Mouse (Mus musculus) gastrocnemius, postnatal 25 days (tissue): ENCODE data around the gene Tns3. TPM values are rescaled to one million over a fixed set of nuclear protein-coding genes. Genes with fewer than 3 reads are reported as not detected.
A peak's percentile ranks its signal among the peaks of the same experiment; 100 is the strongest.

Experiments
- DNase-seq: peaks from one replicate; pipeline ENCODE4 v3.0.0; 2022
- total RNA-seq, 2 experiments: library from RNA; stranded (reverse); gene quantifications; 1 replicate in 1 of 2; 2 replicates in 1 of 2; pipeline ENCODE4 v1.2.3; 2021

Gene Tns3
- total RNA-seq, 2 experiments from 2014 or later: 6.6 to 7.1 TPM

GRCm38 (mm10) chr11:8651448-8652035, 12.8 kb downstream of the Tns3 start:
- DNase-seq: no peak

GRCm38 (mm10) chr11:8645609-8646008, 18.7 kb downstream of the Tns3 start:
- DNase-seq: no peak

DNA sequence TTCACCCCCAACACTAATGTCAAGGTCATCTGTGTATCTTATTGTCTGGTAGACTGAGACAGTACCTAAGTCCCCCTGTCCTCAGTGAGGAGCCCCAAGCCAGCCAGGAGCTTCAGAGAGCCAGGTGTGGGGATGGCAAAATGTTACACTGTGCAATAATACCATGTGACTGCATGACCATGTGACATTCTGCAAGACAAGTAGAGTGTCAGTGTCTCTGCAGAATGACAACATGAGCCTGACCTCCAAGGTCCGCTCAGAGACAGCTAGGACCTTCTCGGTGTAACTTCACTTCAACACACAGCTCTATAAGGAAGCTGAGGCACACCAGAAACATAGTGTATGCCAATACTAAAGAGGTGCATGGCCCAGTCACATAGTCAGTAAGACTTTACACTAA, 20.1 kb downstream of the Tns3 start:
- DNase-seq: no peak

DNA sequence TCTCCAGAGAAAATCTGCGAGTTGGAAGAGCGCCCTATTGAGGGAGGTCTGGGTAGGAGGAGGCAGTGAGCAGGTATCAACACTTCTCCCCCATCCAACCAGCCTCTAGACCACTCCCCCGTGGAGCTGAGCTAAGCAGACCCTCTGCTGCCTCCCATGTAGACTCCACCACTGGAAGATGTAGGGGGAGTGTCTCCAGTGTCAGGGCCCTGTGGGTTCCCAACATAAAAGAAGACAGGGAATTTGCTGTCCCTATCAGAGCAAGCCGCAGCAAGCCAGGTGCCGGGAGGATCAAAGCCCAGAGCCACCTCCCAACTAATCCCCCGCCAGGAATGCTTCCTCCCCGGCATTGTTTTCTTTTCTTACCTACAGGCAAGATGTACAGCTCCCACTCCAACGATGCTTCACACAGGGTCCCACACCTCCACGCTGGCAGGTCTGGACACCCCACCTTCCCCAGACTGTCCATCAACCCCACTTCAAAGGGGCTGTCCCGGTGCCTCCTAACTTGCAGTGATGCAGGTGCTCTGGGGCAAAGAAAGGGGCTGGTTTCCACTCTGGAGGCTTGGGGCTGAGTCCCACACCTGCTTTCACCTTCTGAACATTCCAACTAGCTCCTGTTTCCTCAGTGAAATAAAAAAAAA, 22.6 kb downstream of the Tns3 start:
- DNase-seq: no peak

GRCm38 (mm10) chr11:8639726-8640125, 24.6 kb downstream of the Tns3 start:
- no peak for DNase-seq

DNA sequence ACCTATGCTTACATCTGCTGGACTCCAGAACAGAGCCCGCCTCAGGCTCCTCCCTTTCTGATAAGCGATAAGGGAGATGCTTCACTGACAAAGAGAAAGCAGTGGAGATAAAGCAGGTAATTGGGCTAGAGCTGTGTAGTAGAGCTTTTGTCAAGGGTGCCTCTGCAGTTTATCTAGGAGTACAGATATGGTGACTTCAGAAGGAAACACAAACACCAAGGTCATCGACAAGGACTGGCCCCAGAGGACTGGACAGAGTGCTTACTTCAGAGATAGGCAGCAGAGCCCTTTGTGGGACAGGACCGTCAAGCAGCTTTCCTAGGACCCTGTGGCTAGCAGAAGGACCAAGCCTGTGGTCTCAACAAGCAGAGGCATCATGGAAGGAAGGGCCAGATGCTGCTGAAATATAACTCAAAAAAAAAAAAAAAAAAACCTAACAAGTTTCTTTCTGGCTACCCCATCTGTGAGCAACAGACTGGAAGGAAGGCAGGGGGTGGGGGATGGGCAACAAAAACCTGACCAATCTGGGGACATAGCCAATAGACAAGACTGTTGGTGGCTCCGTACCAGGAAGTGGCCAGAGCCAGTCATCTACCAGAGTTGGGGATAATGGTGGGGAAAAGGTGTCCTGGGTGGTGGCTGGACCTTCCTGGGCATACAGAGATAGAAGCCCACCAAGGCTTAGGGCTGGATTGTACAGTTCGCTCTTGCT, 25.2 kb downstream of the Tns3 start:
- DNase-seq: no peak

- DNase-seq: no peak
Observed at GRCm38 (mm10) chr11:8637469-8638447, 26.6 kb downstream of the Tns3 start.

- DNase-seq: no peak
Observed at GRCm38 (mm10) chr11:8636680-8637079, 27.7 kb downstream of the Tns3 start.

DNA sequence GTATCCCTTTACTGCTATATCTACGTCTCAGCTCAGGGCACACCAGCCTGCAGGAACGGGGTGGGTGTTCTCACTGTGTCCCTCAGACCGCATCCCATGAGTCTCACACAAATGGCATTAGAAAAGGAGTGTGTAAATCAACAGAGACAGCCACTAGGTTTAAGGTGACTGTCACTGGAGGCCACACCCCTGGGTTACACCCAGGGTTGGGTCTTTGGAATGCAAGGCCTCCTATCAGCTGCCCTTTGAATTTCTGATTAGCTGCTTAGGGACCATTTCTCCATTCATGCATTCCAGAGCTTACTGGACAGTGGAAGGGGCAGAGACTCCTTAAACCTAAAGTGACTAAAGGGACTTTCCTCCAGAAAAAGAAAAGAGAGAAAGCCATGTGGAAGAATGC, 28.6 kb downstream of the Tns3 start:
- DNase-seq: no peak

DNA sequence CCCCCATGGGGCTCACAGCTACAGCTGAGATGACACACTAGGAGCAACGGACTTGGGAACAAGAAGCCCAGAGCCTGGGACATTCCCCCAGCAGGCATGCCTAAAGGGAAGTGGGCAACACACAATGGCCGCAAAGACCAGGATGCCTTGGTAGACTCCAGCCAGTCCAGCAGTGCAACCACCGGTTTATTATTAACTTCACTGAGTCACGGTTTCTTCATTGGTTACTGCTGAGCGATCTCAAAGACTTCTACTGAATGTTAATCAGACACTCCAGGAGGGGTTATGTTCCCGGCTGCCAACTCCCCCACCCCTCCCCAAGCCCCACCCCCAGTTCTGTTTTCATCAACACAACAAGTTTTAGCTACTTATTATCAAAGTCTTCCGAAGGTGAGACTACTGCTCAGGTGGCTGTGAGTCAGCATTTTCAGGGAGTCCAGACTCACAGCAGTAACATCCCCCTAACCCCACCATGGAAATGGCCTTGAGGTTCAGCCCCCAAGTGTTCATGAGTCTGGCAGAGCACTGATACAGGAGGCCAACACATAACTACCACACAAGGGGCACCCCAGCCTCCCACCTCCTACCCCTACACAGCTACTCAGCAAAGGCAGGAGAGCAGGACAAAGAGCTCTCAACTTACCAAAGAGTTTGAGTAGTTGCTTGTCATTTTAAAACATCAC, 29.5 kb downstream of the Tns3 start:
- DNase-seq: no peak

GRCm38 (mm10) chr11:8632163-8632562, 32.2 kb downstream of the Tns3 start:
- DNase-seq: no peak

DNA sequence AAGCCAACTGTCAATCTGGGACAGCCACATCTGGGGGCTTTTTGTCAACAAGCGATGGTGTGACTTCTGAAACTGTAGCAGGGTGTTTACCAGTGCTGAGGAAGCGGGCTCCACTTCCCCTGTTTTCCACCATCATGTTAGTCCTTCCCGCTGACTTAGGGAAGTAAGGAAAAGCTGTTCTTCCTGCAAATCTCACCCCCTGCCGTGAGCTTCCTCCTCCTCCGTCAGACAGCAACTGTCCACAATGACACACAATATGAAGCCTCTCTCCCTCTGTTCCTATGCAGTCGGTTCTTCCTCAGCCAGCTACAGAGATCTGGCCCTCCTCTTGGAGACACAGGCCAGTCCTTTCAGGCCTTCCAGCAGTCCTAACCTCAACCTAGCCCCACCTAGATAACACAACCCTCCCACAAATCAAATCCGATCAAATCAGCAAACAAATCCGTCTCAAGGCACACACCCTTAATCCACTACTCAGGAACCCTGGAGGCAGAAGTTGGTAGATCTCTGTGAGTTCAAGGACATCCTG, 34.4 kb downstream of the Tns3 start:
- no peak for DNase-seq

DNA sequence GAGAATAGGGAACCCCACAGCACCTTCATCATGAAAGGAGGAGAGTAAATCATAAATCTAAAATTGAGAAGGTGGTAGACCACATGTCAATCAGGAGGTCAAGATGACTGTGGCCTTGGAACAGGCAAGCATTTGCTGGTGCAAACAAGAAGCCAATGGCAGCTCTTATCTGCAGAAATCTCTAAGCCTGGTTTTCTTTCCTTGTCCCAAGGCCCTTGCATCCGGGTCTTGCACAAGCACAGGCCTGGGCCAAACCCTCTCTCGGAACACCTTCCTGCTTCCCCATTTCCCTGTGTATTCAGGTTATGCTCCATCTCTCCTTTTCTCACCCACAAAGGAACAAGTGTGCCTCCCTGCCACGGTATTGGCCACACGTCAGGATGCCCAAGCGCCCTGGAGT, 35.0 kb downstream of the Tns3 start:
- DNase-seq: no peak

DNA sequence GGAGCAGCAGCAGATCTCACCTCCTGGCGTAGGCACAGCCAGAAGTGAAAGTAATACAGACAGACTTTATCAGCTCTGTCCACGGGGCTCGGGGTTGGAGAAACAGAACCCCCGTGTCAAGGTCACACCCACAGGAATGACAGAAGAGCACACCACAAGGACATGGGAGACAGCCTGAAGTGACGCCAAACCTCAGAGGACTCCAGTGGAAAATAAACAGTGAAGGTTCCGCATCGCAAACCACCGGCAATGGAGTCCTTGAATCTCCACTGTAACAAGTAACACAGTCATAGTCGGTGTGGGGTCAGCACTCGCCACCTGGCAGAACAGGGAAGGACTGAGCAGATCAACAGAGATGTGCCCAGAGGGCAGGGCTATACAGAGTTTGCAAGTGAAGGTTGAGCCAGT, 35.5 kb downstream of the Tns3 start:
- DNase-seq: no peak

DNA sequence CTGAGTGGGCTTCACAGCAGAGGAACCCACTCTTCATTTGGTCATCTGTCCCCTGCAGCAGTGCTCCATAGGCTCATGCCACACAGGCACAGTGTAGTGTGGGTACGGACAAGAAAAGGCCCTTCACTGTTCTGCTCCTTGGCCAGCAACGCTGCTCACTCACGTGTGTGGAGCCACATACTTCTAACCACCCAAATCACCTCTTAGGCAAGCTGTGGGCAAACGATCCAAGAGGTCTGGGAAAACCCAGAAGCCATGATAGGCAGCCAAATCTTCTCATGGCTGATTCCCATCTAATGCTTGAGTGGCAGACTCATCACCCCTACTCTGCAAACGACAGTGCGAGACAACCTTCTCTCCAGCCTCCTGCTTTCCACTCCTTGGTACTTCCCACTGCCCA, 37.2 kb downstream of the Tns3 start:
- DNase-seq: no peak

GRCm38 (mm10) chr11:8626715-8627114, 37.6 kb downstream of the Tns3 start:
- no peak for DNase-seq

DNA sequence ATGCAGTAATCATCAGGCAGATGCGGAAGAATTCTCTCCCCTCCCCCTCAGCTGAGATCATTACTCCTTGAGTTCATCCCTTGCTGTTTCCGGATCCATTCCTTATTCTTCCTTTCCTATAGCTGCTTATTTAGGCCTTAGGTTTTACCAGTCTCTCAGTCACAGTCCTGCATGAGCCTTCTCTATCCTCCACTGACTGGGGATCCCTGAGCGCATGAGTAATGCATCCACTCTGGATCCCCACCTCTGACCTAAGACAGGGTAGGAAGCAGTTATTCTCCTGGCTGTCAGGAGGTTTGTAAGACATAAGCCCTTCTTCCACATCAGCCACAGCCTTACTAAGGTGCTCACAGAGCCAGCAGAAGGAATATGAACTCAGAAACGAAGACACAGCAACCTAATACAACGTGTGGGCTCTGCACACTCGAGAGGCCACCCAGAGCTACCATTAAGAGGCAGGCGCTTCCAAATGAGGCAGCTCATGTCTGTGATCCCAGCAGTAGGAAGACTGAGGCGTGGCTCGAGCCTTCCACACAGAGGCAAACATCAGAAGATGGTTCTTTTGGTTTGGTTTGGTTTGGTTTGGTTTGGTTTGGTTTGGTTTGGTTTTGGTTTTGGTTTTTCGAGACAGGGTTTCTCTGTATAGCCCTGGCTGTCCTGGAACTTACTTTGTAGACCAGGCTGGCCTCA, 38.3 kb downstream of the Tns3 start:
- DNase-seq: no peak

GRCm38 (mm10) chr11:8625451-8625850, 38.9 kb downstream of the Tns3 start:
- DNase-seq: no peak

GRCm38 (mm10) chr11:8624179-8624886, 40.0 kb downstream of the Tns3 start:
- peak; percentile 41 for DNase-seq

DNA sequence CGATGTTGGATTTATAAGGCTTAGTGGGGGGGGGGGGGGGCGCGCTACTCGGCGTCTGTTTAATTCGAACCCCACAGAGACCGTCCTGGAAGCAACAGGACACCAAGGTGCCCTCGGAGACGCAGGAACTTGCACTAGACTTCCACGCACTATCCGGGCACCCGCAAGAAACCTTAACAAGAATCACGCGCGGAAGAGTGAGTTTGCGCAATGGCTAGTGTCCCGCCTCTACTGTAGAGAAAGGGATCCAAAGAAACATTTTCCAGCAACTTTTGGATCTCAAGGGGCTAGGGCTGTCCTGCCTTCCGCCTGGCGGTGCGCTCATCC, 40.5 kb downstream of the Tns3 start:
- DNase-seq: no peak

DNA sequence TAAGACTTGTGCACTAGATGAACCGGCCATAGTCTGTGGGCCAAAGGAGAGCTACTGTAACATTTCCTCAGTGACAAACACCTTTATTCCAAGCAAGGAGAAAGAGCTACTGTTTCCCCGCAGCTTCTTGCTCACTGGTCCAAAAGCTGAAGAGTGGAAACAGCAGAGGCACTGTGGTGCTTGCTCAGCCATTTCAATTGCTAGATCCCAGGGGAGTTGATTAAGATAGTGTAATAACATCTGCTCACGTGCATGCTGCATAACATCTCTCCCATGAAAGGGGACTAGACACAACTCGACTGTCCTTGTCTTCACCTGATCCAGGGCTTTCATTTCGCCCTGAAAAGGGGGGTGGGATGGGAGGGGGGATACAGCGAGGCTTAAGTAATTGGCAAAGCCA, 41.7 kb downstream of the Tns3 start:
- DNase-seq: no peak
